Mouse (Mus musculus): ENCODE measurements around the gene Dlgap1. TPM values are rescaled to one million over a fixed set of nuclear protein-coding genes. Genes with fewer than 3 reads are reported as not detected.
"Not testable (repeated sequence)": the region's sequence is repeated elsewhere in the genome, so short reads cannot be mapped to it uniquely, and the experiment has no call there.

Gene Dlgap1
- polyA plus RNA-seq, 1 experiment from 2014 or later, result 0.33 TPM

DNA sequence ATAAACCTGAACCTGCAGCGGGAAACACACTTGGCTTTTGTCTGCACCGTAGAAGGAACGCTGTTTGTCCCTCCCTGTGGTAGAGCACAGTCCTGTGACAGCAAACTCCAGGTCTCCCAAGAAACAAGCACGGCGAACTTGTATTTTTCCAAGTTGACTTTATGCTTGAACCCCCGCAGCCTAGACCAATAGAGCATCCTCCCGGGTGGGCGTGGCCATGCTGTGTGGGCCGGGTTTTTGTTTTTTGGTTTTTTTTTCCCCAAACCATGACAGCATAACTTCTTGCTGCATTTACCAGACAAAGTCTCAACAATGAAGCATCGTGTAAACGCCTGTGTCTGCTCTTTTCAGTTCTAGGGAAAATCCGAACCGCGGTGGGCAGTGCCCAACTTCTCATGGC is 840.0 kb downstream of the Dlgap1 start:
- DNase-seq (ENCODE audit: low read depth, low spot score) (no peak), ATAC-seq (no peak)
- no peak for TF ChIP-seq CTCF (IDR thresholded peaks at IDR 0.05)
- no peaks in the 10 kb centered on the region for H3K27me3 ChIP-seq
- ChIA-PET POLR2A (no interaction called here), CTCF (interaction anchor here (1.1 kb wide), 1 partner anchor 14 kb away, joined by 3 read pairs; no protein-coding TSS in a partner anchor)
- in situ Hi-C loops (cut with MboI; ENCODE audit: low pct_unique_long_range_greater_than_20kb), result no loop called here

GRCm38 (mm10) chr17:70809776-70810175 is 840.9 kb downstream of the Dlgap1 start:
- ChIA-PET POLR2A (no interaction called here), CTCF (interaction anchor here (0.6 to 1.3 kb wide), 5 partner anchors 9 to 100 kb away, joined by 3 to 4 read pairs (median 3); no protein-coding TSS in a partner anchor)
- TF ChIP-seq CTCF (IDR thresholded peaks at IDR 0.05), result no peak
- ATAC-seq (no peak), DNase-seq (ENCODE audit: low read depth, low spot score) (no peak)
- in situ Hi-C loops (cut with MboI; ENCODE audit: low pct_unique_long_range_greater_than_20kb), result no loop called here
- H3K27me3 ChIP-seq, result no peaks in the 10 kb centered on the region

GRCm38 (mm10) chr17:70810795-70811194 is 841.9 kb downstream of the Dlgap1 start:
- no peak for TF ChIP-seq CTCF (IDR thresholded peaks at IDR 0.05)
- POLR2A ChIA-PET, result no interaction called here
- CTCF ChIA-PET, result interaction anchor here (1.0 to 1.5 kb wide), 5 partner anchors 10 to 104 kb away, joined by 3 to 4 read pairs (median 3); no protein-coding TSS in a partner anchor
- ATAC-seq (peak; percentile 39), DNase-seq (ENCODE audit: low read depth, low spot score) (no peak)
- H3K27me3 ChIP-seq, result no peaks in the 10 kb centered on the region
- in situ Hi-C loops (cut with MboI; ENCODE audit: low pct_unique_long_range_greater_than_20kb), result no loop called here

- no peak for DNase-seq (ENCODE audit: low read depth, low spot score)
- no peak for ATAC-seq
- CTCF ChIA-PET, result no interaction called here
- in situ Hi-C loops (cut with MboI; ENCODE audit: low pct_unique_long_range_greater_than_20kb), result no loop called here
- H3K27me3 ChIP-seq, result no peaks in the 10 kb centered on the region
- POLR2A ChIA-PET, result no interaction called here
- no peak for TF ChIP-seq CTCF (IDR thresholded peaks at IDR 0.05)
Observed at GRCm38 (mm10) chr17:70815001-70815400, 846.1 kb downstream of the Dlgap1 start.

DNA sequence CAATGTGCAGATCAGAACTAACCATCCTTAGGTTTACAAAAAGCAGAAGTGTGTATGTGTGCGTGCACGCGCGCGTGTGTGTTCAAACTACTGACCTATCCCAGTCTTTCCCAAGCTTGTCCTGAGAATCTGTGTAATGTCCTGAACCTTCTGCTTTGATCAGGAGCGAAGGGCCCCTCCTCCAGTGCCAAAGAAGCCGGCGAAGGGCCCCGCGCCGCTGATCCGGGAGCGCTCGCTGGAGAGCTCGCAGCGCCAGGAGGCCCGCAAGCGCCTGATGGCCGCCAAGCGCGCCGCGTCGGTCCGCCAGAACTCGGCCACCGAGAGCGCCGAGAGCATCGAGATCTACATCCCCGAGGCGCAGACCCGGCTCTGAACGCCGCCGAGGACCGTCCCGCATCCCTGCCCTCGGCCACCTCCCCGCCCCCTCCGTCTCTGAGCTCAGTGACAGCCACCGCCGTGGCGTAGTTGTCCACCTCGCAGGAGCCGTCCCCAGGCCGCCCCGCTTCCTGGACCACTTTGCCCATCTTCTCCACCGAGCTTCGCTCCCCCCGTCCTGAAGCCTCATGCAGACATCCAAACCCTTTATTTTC is 849.1 kb downstream of the Dlgap1 start:
- TF ChIP-seq CTCF (IDR thresholded peaks at IDR 0.05), result no peak
- in situ Hi-C loops (cut with MboI; ENCODE audit: low pct_unique_long_range_greater_than_20kb), result no loop called here
- POLR2A ChIA-PET, result no interaction called here
- CTCF ChIA-PET, result no interaction called here
- no peak for ATAC-seq
- H3K27me3 ChIP-seq, result no peaks in the 10 kb centered on the region
- no peak for DNase-seq (ENCODE audit: low read depth, low spot score)

DNA sequence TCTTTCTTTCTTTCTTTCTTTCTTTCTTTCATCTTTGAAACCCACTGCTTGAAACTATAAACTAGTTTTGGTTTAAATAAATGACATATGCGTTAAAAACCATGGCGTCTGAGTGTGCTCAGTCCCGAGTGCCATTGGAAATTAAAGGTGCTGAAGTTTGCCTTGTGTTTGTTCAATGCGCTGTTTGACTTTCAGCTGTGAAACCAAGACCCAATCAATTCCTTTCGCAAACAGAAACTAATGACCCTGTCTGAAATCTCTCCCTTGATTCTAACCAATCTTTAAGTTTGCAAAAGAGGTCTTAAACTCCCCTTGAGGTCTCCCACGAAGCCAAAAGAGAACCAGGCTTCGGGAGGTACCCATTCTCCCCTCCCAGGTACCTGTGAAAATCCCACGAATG is 854.2 kb downstream of the Dlgap1 start:
- POLR2A ChIA-PET, result no interaction called here
- no peaks in the 10 kb centered on the region for H3K27me3 ChIP-seq
- no peak for TF ChIP-seq CTCF (IDR thresholded peaks at IDR 0.05)
- DNase-seq (ENCODE audit: low read depth, low spot score), result no peak
- in situ Hi-C loops (cut with MboI; ENCODE audit: low pct_unique_long_range_greater_than_20kb), result no loop called here
- no peak for ATAC-seq
- CTCF ChIA-PET, result no interaction called here

- no peak for TF ChIP-seq CTCF (IDR thresholded peaks at IDR 0.05)
- ATAC-seq, result no peak
- DNase-seq (ENCODE audit: low read depth, low spot score), result no peak
- POLR2A ChIA-PET, result no interaction called here
- CTCF ChIA-PET, result no interaction called here
- no peaks in the 10 kb centered on the region for H3K27me3 ChIP-seq
- in situ Hi-C loops (cut with MboI; ENCODE audit: low pct_unique_long_range_greater_than_20kb), result no loop called here
Observed at GRCm38 (mm10) chr17:70826227-70826626, 857.4 kb downstream of the Dlgap1 start.

GRCm38 (mm10) chr17:70827463-70828179 is 858.7 kb downstream of the Dlgap1 start:
- in situ Hi-C loops (cut with MboI; ENCODE audit: low pct_unique_long_range_greater_than_20kb); H3K27me3 ChIP-seq; POLR2A ChIA-PET; ATAC-seq; DNase-seq (ENCODE audit: low read depth, low spot score); CTCF ChIA-PET: not testable (repeated sequence)

GRCm38 (mm10) chr17:70828180-70828528 is 859.3 kb downstream of the Dlgap1 start:
- DNase-seq (ENCODE audit: low read depth, low spot score), result no peak

DNA sequence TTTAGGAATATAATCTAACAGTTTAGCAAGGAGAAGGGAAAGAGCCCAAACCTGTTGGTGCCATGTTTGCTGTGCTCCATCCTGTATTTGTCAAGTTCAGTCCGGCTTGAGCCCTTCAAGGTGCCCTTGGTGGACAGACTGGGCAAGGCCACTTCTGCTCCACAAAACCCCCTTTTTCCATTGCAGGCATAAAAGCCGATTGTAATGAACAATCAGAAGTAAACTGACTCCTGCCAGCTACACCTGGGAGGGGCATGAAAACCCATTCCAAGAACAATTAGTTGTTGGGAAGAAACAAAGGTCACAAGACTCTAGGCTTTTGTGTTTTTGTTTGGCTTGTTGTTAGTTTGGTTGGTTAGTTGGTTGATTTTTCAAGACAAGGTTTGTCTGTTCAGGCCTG is 859.7 kb downstream of the Dlgap1 start:
- in situ Hi-C loops (cut with MboI; ENCODE audit: low pct_unique_long_range_greater_than_20kb), result no loop called here
- no peak for TF ChIP-seq CTCF (IDR thresholded peaks at IDR 0.05)
- ATAC-seq (no peak), DNase-seq (ENCODE audit: low read depth, low spot score) (no peak)
- ChIA-PET POLR2A (no interaction called here), CTCF (no interaction called here)
- no peaks in the 10 kb centered on the region for H3K27me3 ChIP-seq

More at GRCm38 (mm10) chr17:70828180-70828528, 859.3 kb downstream of the Dlgap1 start:
- ChIA-PET CTCF (no interaction called here), POLR2A (no interaction called here)
- in situ Hi-C loops (cut with MboI; ENCODE audit: low pct_unique_long_range_greater_than_20kb), result no loop called here
- H3K27me3 ChIP-seq, result no peaks in the 10 kb centered on the region
- no peak for ATAC-seq
- no peak for TF ChIP-seq CTCF (IDR thresholded peaks at IDR 0.05)

GRCm38 (mm10) chr17:70829217-70829616 is 860.3 kb downstream of the Dlgap1 start:
- in situ Hi-C loops (cut with MboI; ENCODE audit: low pct_unique_long_range_greater_than_20kb), result no loop called here
- ChIA-PET CTCF (interaction anchor here (1.2 kb wide), 1 partner anchor 92 kb away, joined by 3 read pairs; no protein-coding TSS in a partner anchor), POLR2A (no interaction called here)
- no peaks in the 10 kb centered on the region for H3K27me3 ChIP-seq
- no peak for ATAC-seq
- TF ChIP-seq CTCF (IDR thresholded peaks at IDR 0.05), result no peak
- DNase-seq (ENCODE audit: low read depth, low spot score), result no peak
